Mouse (Mus musculus) lung, adult 2 months (tissue): ENCODE measurements around the gene Cadm1.

Experiments used
- CTCF ChIP-seq: fragments of 200-500 bp; IDR thresholded peaks from 2 replicates; pipeline ENCODE4 v1.5.1; 2011; ENCODE audit warnings: mild to moderate bottlenecking, low read length, control low read depth; ENCODE audit not compliant: insufficient read depth
- POLR2A ChIP-seq: fragments of 200-500 bp; IDR thresholded peaks from 2 replicates; pipeline ENCODE4 v1.6.1; 2011; ENCODE audit warnings: low read depth, mild to moderate bottlenecking, control low read depth, low read length, borderline replicate concordance; ENCODE audit errors: extremely low read depth

DNA sequence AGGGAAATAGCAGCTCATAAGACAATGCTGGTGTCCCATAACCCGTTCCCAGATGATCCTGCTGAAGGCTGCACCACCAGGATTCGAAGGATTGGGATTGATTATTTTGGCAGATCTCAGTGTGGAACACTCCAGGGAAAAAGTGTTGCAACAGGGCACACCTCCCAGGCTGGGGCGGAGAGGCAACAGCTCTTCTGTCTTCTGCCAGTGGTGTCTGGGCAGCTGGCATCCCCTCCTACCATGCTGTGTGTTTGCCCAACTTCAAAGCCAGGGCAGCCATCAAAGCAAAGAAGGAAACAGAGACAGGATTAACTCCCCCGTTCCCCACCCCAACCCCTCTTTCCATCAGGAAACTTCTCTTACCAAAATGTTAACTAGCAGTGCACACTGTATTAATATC is 13.7 kb upstream of the Cadm1 start:
- TF ChIP-seq POLR2A (no peak), CTCF (no peak)
